Mouse (Mus musculus) thymus, postnatal 25 days (tissue): ENCODE results near the gene Prkar2b.

Experiments
- DNase-seq: peaks from one replicate; pipeline ENCODE4 v3.0.0; 2022

Prkar2b gene

GRCm38 (mm10) chr12:31913614-31914013, 147.5 kb downstream of the Prkar2b start:
- DNase-seq: no peak

- DNase-seq: no peak
These were observed 148.0 kb downstream of the Prkar2b start for GRCm38 (mm10) chr12:31912966-31913551.
